Mouse (Mus musculus): Measurements from ENCODE around the gene Sub1.

The Sub1 gene

GRCm38 (mm10) chr15:11963791-11964525, 32.8 kb downstream of the Sub1 start:
- DNase-seq = no peak

GRCm38 (mm10) chr15:11959716-11960115, 37.1 kb downstream of the Sub1 start:
- no peak for DNase-seq

- no peak for DNase-seq
Measured at GRCm38 (mm10) chr15:11956129-11956528, 40.7 kb downstream of the Sub1 start.

GRCm38 (mm10) chr15:11954190-11954589, 42.6 kb downstream of the Sub1 start:
- DNase-seq = no peak

- no peak for DNase-seq
Measured at GRCm38 (mm10) chr15:11952159-11952558, 44.6 kb downstream of the Sub1 start.

GRCm38 (mm10) chr15:11951181-11951580, 45.6 kb downstream of the Sub1 start:
- DNase-seq = no peak

GRCm38 (mm10) chr15:11950144-11950543, 46.6 kb downstream of the Sub1 start:
- DNase-seq = no peak

GRCm38 (mm10) chr15:11949490-11949889, 47.3 kb downstream of the Sub1 start:
- DNase-seq = no peak

GRCm38 (mm10) chr15:11940855-11941254, 55.9 kb downstream of the Sub1 start:
- no peak for DNase-seq
